Mouse (Mus musculus) cerebellum, postnatal 4 days (tissue): Measurements from ENCODE around the gene Ces1c.
A peak's percentile ranks its signal among the peaks of the same experiment; 100 is the strongest.

Experiments
- DNase-seq, 2 experiments: peaks; one replicate each; pipeline ENCODE4 v3.0.0; 2022; ENCODE audit warnings: low spot score in 2 of 2, mixed read lengths in 1 of 2

Ces1c gene

DNA sequence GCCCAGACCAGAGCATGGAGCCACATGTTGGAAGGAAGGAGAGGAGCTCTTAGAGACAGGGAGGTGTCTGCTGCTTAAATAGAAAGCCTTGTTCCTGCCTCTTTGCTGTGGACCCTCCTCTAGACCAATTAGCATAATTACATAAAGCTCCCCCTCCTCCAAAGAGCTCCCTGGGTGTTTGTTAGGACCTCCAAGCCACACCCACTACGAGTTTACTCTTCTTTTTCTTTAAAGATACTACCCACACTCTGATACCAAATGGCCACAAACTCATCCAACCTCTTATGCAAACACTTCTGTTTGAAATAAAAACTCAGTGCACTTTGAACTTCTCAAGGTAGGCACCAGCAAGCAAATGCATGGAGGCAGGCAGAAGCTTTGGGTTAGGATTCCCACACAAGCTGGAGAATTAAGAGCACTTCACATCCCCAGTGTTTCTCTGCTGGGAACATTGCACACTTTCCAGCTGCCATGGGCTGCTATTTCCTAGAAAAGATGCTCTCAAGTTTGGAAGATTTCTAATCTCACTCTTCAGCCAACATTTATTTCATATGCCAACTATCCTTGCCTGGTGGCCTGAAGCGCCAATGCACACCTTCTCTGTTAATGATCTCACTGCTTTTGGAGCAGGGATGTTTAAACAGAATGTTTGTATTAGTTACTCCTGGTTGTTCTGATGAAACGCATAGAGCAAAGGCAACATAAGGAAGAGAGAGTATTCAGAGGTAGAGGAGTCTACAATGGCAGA lies at the start of gene Ces1c:
Ces1c (minus strand) TSS at position 51 of the 748 bp plus-strand sequence.
- DNase-seq, result no peak

DNA sequence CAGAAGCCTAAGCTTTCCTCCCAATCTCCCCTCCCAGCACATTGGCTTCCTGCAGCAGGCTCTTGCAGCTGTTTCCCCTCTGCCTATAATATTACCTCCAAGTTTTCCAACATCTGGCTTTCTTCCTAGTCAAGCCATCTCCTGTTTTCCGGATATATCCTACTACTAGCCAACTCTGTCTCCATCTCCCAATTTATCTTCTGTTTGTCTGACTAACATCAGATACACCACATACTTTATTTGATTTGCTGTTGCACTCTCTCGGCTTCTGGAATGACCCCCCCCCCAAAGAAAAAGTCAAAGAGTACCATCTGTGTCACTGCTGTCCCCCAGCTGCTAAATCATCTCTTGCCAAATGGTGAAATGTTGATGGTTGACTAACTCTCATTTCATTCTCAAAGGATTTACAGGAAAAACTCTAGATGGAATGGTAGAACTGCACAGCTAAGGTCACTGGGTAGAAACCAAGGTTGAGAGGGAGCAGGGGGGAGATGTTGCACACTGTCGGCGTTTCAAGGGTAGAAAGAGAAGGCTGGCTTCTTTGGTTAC lies 49.6 kb upstream of the Ces1c start:
- DNase-seq, result no peak

GRCm38 (mm10) chr8:93176593-93176992 lies 45.5 kb upstream of the Ces1c start:
- no peak for DNase-seq

GRCm38 (mm10) chr8:93174554-93174953 lies 43.5 kb upstream of the Ces1c start:
- no peak for DNase-seq

DNA sequence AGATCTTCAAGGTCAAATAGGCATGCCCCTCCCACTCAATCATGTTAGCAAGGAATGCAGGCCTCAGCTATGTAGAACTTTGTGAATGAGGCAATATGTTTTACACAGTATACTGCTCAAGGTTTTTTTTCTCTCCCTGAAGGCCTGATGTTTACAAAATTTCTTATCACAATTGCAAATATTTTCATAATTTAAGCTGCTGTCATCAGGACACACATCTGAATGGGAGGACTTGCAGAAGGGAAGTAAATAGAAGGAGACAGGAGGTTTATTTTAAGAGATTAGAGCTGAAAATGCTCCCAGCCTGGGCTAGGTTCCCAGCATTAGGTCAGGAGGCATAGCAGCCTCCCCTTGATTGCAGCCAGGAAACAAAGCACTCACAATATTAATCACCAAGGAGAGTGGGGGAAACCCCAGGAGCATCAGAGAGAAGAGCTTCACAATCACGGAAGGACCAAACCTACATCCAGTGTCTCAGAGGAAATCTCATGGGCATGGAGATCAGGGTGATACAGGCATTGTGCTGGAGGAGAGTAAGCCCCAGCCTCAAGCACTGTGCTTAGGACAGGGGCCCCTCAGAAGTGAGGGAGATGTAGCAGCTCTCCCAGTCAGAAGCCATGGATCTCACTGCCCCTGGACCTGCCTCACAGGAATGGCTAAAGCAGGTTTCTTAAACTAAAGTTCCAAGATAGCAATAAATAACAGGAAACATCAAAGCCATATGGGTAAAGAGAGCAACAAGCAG lies 40.9 kb upstream of the Ces1c start:
- no peak for DNase-seq

DNA sequence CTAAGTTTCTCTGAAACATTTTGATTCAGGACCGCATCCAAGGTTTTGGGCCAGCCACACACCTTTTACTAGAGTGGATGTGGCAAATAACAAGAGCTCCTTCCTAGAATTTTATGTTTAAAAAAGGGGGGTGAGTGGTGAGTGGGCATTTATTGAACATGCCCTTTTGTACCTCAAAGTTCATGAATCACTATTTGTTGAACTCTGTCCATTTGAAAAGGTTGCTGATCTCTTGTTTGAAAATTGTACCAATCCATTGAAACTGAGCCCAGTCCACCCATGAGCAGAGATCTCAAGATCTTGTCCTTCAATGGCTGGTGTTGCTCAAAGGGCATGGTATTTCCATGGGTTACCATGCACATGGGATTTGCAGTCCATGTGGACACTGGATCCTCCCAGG lies 32.3 kb upstream of the Ces1c start:
- DNase-seq, result no peak

DNA sequence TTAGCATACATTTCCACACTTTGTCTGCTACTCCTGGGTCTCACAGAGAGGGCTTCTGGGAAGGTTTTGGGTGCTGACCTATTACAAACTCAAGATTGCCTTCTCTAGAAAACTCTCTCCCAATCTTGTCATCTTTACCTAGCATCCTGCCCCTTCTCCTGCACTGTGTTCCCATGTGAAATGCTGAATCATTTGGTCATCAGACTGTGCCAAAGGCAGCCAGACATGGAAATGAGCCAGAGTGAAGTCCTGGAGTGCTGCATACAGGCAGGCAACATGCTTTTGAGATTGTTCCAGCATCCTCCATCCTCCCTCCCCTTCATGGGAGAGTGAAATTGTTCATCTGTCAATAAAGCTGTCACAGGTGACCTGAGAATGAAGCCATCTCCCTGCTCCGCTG lies 20.3 kb upstream of the Ces1c start:
- DNase-seq, result no peak

- DNase-seq, result no peak
Measured at GRCm38 (mm10) chr8:93147331-93147730, 16.2 kb upstream of the Ces1c start.

DNA sequence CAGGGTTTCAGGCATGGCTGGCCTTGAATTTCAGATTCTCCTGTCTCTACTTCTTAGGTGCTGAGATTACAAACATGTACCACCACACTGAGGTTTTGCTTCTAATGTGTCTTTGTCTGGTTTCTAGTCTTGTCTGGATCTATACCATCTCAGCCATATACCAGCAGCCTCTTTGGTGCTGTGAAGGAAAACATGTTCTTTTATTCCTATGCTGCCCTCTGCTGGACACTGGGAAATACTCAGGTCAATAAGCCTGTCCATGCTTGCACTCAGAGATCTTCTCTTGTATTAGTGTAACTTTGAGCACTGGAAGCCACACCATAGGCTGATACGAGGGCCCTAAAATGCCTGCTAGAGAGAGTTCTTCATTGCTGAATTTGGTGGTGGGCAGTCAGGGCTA lies 9.6 kb upstream of the Ces1c start:
- DNase-seq, result peak in 1 of 2 experiments; percentile 43

DNA sequence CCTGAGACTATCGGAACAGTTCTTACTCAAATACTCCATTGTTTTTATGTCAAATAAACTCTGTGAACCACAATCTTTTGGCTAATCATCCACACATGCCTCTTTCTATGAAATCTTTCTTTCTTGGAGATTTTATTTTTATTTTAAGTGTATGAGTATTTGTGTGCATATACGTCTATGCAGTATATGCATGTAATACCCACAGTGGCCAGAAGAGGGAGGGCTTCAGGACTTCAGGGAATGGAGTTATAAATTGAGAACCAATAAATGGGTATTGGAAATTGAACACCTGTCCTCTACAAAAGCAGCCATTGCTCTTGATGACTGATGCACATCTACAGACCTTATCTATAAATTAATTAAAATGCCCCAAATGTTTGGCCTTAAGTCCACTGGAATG lies 1.1 kb upstream of the Ces1c start:
- no peak for DNase-seq

- no peak for DNase-seq
Measured at GRCm38 (mm10) chr8:93126476-93126875, 4.6 kb downstream of the Ces1c start.

GRCm38 (mm10) chr8:93122005-93122404 lies 9.1 kb downstream of the Ces1c start:
- DNase-seq, result no peak

- DNase-seq, result peak in 1 of 2 experiments; percentile 20
Measured at GRCm38 (mm10) chr8:93095376-93095775, 35.7 kb downstream of the Ces1c start.

- no peak for DNase-seq
Measured at GRCm38 (mm10) chr8:93091324-93091723, 39.8 kb downstream of the Ces1c start.

DNA sequence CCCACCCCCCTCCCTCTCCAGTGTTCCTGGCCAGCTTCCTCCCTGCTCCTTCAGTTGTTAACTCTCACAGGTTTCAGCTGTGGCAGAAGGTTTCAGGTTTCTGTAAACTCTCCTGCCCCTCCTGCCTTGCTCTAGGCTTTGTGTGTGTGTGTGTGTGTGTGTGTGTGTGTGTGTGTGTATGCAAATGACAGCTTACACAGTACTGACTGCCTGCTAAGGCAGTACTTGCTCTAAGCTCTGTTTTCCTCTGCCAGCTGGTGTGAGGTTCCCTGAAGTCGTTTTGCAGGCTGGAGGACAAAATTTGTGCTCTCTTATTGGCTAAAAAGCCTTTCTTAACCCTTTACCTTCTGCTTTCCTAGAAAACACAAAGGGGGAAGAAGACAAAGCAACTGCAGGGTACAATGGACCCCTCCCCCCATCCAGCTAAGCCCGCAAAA lies 42.4 kb downstream of the Ces1c start:
- no peak for DNase-seq

DNA sequence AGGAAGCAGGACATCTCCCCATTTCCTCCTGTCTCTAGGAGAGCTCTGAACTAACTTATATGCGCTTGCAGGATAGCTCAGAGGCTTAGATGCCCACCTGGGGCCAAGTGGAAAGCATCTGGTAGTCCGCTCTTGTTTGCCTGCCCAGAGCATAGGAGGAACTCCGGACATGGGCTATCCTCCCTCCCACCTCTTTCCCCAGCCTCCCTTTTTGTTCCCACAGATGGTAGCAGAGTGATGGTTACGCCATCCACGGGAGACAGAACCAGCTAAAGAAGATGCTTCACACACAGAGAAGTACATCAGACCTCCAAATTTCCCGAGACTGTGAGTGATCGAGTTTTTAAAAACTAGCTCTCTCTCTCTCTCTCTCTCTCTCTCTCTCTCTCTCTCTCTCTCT lies 42.9 kb downstream of the Ces1c start:
- DNase-seq, result no peak

- no peak for DNase-seq
Measured at GRCm38 (mm10) chr8:93079887-93080286, 51.2 kb downstream of the Ces1c start, which contains the start of gene Ces1b. TSS of gene Ces1b (minus strand) at chr8:93080017.

DNA sequence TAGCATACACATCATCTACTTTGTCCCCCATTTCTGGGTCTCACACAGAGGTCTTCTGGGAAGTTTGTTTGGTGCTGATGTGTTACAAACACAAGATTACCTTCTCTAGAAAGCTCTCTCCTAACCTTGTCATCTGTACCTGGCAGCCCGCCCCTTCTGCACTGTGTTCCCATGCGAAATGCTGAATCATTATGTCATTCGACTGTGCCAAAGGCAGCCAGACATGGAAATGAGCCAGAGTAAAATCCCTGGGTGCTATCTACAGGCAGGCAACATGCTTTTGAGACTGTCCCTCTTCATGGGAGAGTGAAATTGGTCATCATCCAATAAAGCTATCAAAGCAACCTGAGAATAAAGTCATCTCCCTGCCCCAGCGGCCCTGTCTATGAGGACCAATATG lies 55.8 kb downstream of the Ces1c start:
- DNase-seq, result no peak

DNA sequence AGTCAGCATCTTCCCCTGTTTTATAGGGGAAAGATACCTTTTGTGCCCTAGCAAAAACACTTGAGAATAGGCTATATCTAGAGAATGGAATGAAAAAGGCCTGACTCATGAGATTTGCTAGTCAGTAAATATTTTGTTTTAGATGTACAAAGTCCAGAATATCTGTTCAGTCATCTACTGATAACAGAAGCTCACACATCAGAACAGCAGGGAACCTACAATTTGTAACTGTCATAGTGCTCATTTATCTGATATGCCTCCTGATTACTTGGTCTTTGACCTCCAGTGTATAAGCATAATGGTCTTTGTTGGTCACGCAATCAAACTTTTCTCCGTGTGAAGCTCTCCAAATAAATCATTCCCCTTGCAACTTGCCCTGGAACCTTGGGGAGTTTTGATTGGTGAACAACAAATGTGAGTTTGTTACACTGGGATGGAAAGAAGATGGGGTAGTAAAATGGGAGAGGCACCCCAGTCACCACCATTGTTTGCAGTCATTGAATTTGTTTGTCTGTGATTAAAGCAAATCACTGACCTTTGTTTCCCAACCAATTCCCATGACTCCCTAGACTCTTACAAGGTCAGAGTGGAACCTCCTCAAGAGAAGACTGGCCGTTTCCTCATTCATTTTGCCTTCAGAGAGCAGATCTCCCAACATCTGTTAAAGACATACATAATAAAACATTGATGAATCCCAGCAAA lies 67.5 kb downstream of the Ces1c start:
- DNase-seq, result no peak

DNA sequence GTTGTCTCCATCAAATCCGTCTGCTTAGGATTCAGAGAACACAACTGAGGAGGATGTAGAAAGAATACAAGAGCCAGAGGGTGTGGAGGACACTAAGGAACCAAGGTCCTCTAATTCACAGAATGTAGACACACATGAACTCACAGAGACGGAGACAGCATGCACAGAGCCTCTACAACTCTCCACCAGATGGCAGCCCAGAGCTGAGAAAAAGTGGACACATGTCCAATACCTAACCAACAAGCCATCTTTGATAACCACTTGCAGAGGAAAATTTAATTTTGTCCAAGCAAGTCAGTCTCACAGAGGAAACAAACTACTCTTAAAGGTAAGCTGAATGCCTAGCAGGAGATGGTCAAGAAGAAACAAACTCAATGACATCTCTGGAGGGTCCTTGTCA lies 71.9 kb downstream of the Ces1c start:
- DNase-seq, result peak; percentile 39 to 67

GRCm38 (mm10) chr8:93055238-93055637 lies 75.8 kb downstream of the Ces1c start:
- no peak for DNase-seq
